In the genomic region with DNA sequence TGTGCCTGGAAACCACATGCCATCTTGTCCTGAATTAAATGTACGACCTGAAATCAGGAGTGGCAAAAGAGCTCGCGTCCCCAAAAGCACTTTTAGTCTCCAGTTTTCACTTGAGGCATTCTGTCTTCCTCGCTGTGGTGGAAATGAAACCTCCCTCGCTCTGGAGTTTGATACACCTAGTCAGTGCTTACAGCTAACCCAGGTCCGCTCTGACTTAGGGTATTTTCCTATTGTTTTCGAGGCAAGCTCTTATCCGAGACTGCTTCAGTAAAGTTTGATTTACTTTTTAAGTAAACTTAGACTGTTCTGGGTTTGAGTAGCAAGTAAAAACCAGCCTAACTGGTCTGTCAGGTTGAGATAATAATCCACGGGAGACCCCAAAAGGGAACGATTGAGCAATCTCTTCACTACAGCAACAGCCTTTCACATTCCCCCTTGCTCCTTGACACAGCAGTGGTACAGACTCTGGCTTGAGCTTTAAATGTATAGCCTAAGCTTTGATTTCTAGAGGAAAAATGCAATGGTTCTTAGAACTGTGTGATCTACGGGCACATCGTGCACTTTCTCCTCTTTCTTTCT, we compare ENCODE assay signal across 8 mouse cellular contexts. TPM values are rescaled to one million over a fixed set of nuclear protein-coding genes. Genes with fewer than 3 reads are reported as not detected.
DNase-seq lines count a peak whose midpoint lies in the region; ATAC-seq and TF ChIP-seq lines count a peak whose summit lies in the region.

No protein-coding gene starts in this region.

- peak overlapping the region; percentile 93 for H3K4me3 ChIP-seq in testis, adult 2 months (ENCODE audit: control insufficient read depth, low read depth, low read length)
- H3K4me3 ChIP-seq in intestine, embryonic 14.5 days (ENCODE audit: low read depth, low read length): peak overlapping the region; percentile 77
- H3K4me3 ChIP-seq in macrophage (ENCODE audit: inconsistent target): peak overlapping the region; percentile 76

- H3K9me3 ChIP-seq in intestine, embryonic 14.5 days (ENCODE audit: control insufficient read depth, low read length): no peaks in the 10 kb centered on the region

- peak; percentile 40 for DNase-seq in adrenal gland, postnatal 10 days
- no peak for DNase-seq in adrenal gland, adult 8-10 months
- DNase-seq in testis, postnatal 10 days (ENCODE audit: low spot score): no peak
- DNase-seq in intestine, embryonic 14.5 days (ENCODE audit: low spot score): no peak
- peak; percentile 44 for DNase-seq in thymus, postnatal 25 days
- no peak for DNase-seq in adrenal gland, postnatal 4 days (ENCODE audit: low spot score in 2 of 2)

- 14% methylated on average over 12 of the region's 12 CpGs for WGBS in intestine, embryonic 14.5 days
- WGBS in macrophage (ENCODE audit: missing documents): 11% methylated on average over 12 of the region's 12 CpGs

- no peak for TF ChIP-seq POLR2A in testis, adult 2 months (IDR thresholded peaks at IDR 0.05; ENCODE audit: control insufficient read depth, low read depth, low read length)

- peak overlapping the region; percentile 90 for H3K27ac ChIP-seq in testis, adult 2 months (ENCODE audit: control insufficient read depth, insufficient read depth, low read depth, low read length)
- H3K27ac ChIP-seq in intestine, embryonic 14.5 days (ENCODE audit: low read depth): peak overlapping the region; percentile 99
- peak overlapping the region; percentile 57 for H3K27ac ChIP-seq in macrophage

- no peaks in the 10 kb centered on the region for H3K27me3 ChIP-seq in testis, adult 2 months (ENCODE audit: control insufficient read depth, insufficient read depth, low read length)
- no peaks in the 10 kb centered on the region for H3K27me3 ChIP-seq in intestine, embryonic 14.5 days (replicated peaks; ENCODE audit: control insufficient read depth, insufficient read depth, low read length)

- H3K36me3 ChIP-seq in testis, adult 2 months (ENCODE audit: control insufficient read depth, insufficient read depth, low read length): no peaks in the 10 kb centered on the region
- H3K36me3 ChIP-seq in intestine, embryonic 14.5 days (ENCODE audit: control insufficient read depth, insufficient read depth, low read length): no peaks in the 10 kb centered on the region
- no peaks in the 10 kb centered on the region for H3K36me3 ChIP-seq in macrophage (ENCODE audit: inconsistent target)

- H3K4me1 ChIP-seq in testis, adult 2 months (ENCODE audit: control insufficient read depth, insufficient read depth, low read length): 0 out of 2 replicates have a peak, but pooled peaks cover 2% of the 10 kb centered on the region
- no peaks in the 10 kb centered on the region; the same call in 1 of the 2 replicates for H3K4me1 ChIP-seq in intestine, embryonic 14.5 days (replicated peaks; ENCODE audit: control insufficient read depth, insufficient read depth, low read length)

- H3K79me2 ChIP-seq in macrophage (ENCODE audit: inconsistent target): peaks cover 46% of the 10 kb centered on the region

- TF ChIP-seq CTCF in testis, adult 2 months (IDR thresholded peaks at IDR 0.05; ENCODE audit: control insufficient read depth, insufficient read depth, insufficient replicate concordance, low read depth, low read length): no peak

- H3K4me2 ChIP-seq in intestine, embryonic 14.5 days (ENCODE audit: low read length): peak overlapping the region; percentile 86

- ATAC-seq in intestine, embryonic 14.5 days (replicated peaks; ENCODE audit: low FRiP score, low TSS enrichment, low read depth): no peak

- peak overlapping the region; percentile 95 for H3K9ac ChIP-seq in intestine, embryonic 14.5 days (ENCODE audit: low read length)

RNA-seq across cellular contexts. Expression of gene Vps36, which starts 0.9 kb away (rescaled TPM):
- 10 to 100 TPM; 30.7 to 34.3 TPM for total RNA-seq in adrenal gland, postnatal 10 days (2021)
- total RNA-seq in adrenal gland, adult 8-10 months (2022): 10 to 100 TPM; 33.9 to 47.7 (median 40.9) TPM
- 24.5 and 25.2 TPM in 2 replicates for polyA plus RNA-seq in testis, adult 2 months (2012; rRNA removed)
- polyA plus RNA-seq in intestine, embryonic 14.5 days (2014; fragmentation: Nextera tagmentation; extraction: Ambion mirVana): 41.3 and 47.6 TPM in 2 replicates
- total RNA-seq in macrophage (2018; cell fraction: chromatin; rRNA removed): 10 to 100 TPM in 16 of 26 experiments, 1 to 10 TPM in 10; 4.1 to 17.6 (median 12.7) TPM
- total RNA-seq in macrophage (2018; cell fraction: cytosol; rRNA removed): 10 to 100 TPM; 16.3 to 26.6 (median 21.8) TPM
- 10 to 100 TPM in 19 of 26 experiments, 1 to 10 TPM in 7; 6.3 to 25.7 (median 13.3) TPM for total RNA-seq in macrophage (2018; cell fraction: nucleus; rRNA removed)
- polyA plus RNA-seq in macrophage (2018): 18.8 to 27.6 TPM (median 20.9 TPM) in 3 replicates
- 10 to 100 TPM; 35.8 to 37.4 TPM for total RNA-seq in adrenal gland, postnatal 4 days (2021)

RNA-seq across cellular contexts. Expression of gene Ckap2, which starts 7.9 kb away (rescaled TPM):
- 10 to 100 TPM; 13.2 to 14.9 TPM for total RNA-seq in adrenal gland, postnatal 10 days (2021)
- total RNA-seq in adrenal gland, adult 8-10 months (2022): 1 to 10 TPM; 1.4 to 5.5 (median 3.2) TPM
- 6.6 and 6.7 TPM in 2 replicates for polyA plus RNA-seq in testis, adult 2 months (2012; rRNA removed)
- 50.9 and 54.9 TPM in 2 replicates for polyA plus RNA-seq in intestine, embryonic 14.5 days (2014; fragmentation: Nextera tagmentation; extraction: Ambion mirVana)
- 10 to 100 TPM in 1 of 26 experiments, 1 to 10 TPM in 16, under 1 TPM in 6, not detected in 3; 0.34 to 12.2 (median 1.8) TPM for total RNA-seq in macrophage (2018; cell fraction: chromatin; rRNA removed)
- total RNA-seq in macrophage (2018; cell fraction: cytosol; rRNA removed): 1 to 10 TPM in 10 of 26 experiments, under 1 TPM in 16; 0.19 to 2.2 (median 0.67) TPM
- 1 to 10 TPM in 13 of 26 experiments, under 1 TPM in 11, not detected in 2; 0.24 to 8.6 (median 1.2) TPM for total RNA-seq in macrophage (2018; cell fraction: nucleus; rRNA removed)
- polyA plus RNA-seq in macrophage (2018): 0.34 to 3.3 TPM (median 2.6 TPM) in 3 replicates
- total RNA-seq in adrenal gland, postnatal 4 days (2021): 10 to 100 TPM; 22.9 to 24.2 TPM

RNA-seq across cellular contexts. Expression of gene Nek3, which starts 27.3 kb away (rescaled TPM):
- total RNA-seq in adrenal gland, postnatal 10 days (2021): 1 to 10 TPM; 3.2 to 4.4 TPM
- 10 to 100 TPM in 2 of 4 experiments, 1 to 10 TPM in 2; 5.2 to 16.0 (median 9.4) TPM for total RNA-seq in adrenal gland, adult 8-10 months (2022)
- 0.96 and 1.0 TPM in 2 replicates for polyA plus RNA-seq in testis, adult 2 months (2012; rRNA removed)
- 4.4 and 5.6 TPM in 2 replicates for polyA plus RNA-seq in intestine, embryonic 14.5 days (2014; fragmentation: Nextera tagmentation; extraction: Ambion mirVana)
- total RNA-seq in macrophage (2018; cell fraction: chromatin; rRNA removed): 1 to 10 TPM in 21 of 26 experiments, under 1 TPM in 4, not detected in 1; 0.46 to 7.3 (median 3.6) TPM
- 1 to 10 TPM in 10 of 26 experiments, under 1 TPM in 16; 0.44 to 1.7 (median 0.95) TPM for total RNA-seq in macrophage (2018; cell fraction: cytosol; rRNA removed)
- total RNA-seq in macrophage (2018; cell fraction: nucleus; rRNA removed): 1 to 10 TPM in 19 of 26 experiments, under 1 TPM in 6, not detected in 1; 0.52 to 4.3 (median 2.1) TPM
- polyA plus RNA-seq in macrophage (2018): 0.77 to 1.0 TPM (median 0.79 TPM) in 3 replicates
- 1 to 10 TPM; 5.3 to 6.2 TPM for total RNA-seq in adrenal gland, postnatal 4 days (2021)

RNA-seq across cellular contexts. Expression of gene Thsd1, which starts 33.6 kb away (rescaled TPM):
- total RNA-seq in adrenal gland, postnatal 10 days (2021): 1 to 10 TPM; 7.4 to 9.2 TPM
- total RNA-seq in adrenal gland, adult 8-10 months (2022): 1 to 10 TPM; 2.5 to 3.9 (median 3.2) TPM
- 2.0 and 2.7 TPM in 2 replicates for polyA plus RNA-seq in testis, adult 2 months (2012; rRNA removed)
- 9.1 TPM in 2 replicates for polyA plus RNA-seq in intestine, embryonic 14.5 days (2014; fragmentation: Nextera tagmentation; extraction: Ambion mirVana)
- 1 to 10 TPM in 4 of 26 experiments, under 1 TPM in 20, not detected in 2; 0.21 to 1.8 (median 0.51) TPM for total RNA-seq in macrophage (2018; cell fraction: chromatin; rRNA removed)
- total RNA-seq in macrophage (2018; cell fraction: cytosol; rRNA removed): under 1 TPM; 0.03 to 0.39 (median 0.14) TPM
- total RNA-seq in macrophage (2018; cell fraction: nucleus; rRNA removed): 1 to 10 TPM in 2 of 26 experiments, under 1 TPM in 20, not detected in 4; 0.12 to 1.3 (median 0.47) TPM
- 0.22 to 0.42 TPM (median 0.23 TPM) in 3 replicates for polyA plus RNA-seq in macrophage (2018)
- 1 to 10 TPM; 8.4 to 8.9 TPM for total RNA-seq in adrenal gland, postnatal 4 days (2021)

Comparison
In these comparisons a context has a peak if more than half of its experiments do, and no peak if none do; other contexts are left out.
1. DNase-seq: peak in adrenal gland, postnatal 10 days (single experiment) and thymus, postnatal 25 days (single experiment); none in adrenal gland, adult 8-10 months (single experiment), testis, postnatal 10 days (single experiment), intestine, embryonic 14.5 days (single experiment) and adrenal gland, postnatal 4 days (0 of 2).
2. Peak in every context shown above with its lines, with median percentiles within 50 percentile points of each other: H3K27ac ChIP-seq and H3K4me3 ChIP-seq.